Mouse (Mus musculus) heart, postnatal 0 days (tissue): ENCODE measurements around the gene Lcn9. TPM values are rescaled to one million over a fixed set of nuclear protein-coding genes. Genes with fewer than 3 reads are reported as not detected.
A peak's percentile ranks its signal among the peaks of the same experiment; 100 is the strongest.

Experiments used
- ATAC-seq: fragments of 200-750 bp; cut with Nextera tagmentation; 2 replicates; pipeline ENCODE4 v1.8.0; 2017; ENCODE audit warnings: low read depth, moderate number of reproducible peaks, moderate library complexity; ENCODE audit not compliant: insufficient read depth
- DNase-seq: peaks from one replicate; pipeline ENCODE4 v3.0.0-alpha.2; 2016; ENCODE audit warnings: low spot score
- H3K27ac ChIP-seq: fragments of 300-500 bp; sonication (generic); 2 replicates; pipeline ENCODE4 v1.5.1; 2014; ENCODE audit warnings: low read depth, mild to moderate bottlenecking
- H3K27me3 ChIP-seq: fragments of 300-500 bp; sonication (generic); 2 replicates; pipeline ENCODE4 v1.6.1; 2014; ENCODE audit warnings: low read length, mixed read lengths; ENCODE audit not compliant: control insufficient read depth, insufficient read depth
- H3K36me3 ChIP-seq: fragments of 300-500 bp; sonication (generic); replicated peaks from 2 replicates; pipeline ENCODE4 v1.6.1; 2014; ENCODE audit warnings: low read length, mixed read lengths; ENCODE audit not compliant: control insufficient read depth, insufficient read depth
- H3K4me1 ChIP-seq: fragments of 300-500 bp; sonication (generic); 2 replicates; pipeline ENCODE4 v1.6.1; 2014; ENCODE audit warnings: antibody characterized with exemption; ENCODE audit not compliant: control insufficient read depth, insufficient read depth
- H3K4me2 ChIP-seq: fragments of 300-500 bp; sonication (generic); 2 replicates; pipeline ENCODE4 v1.6.1; 2014; ENCODE audit warnings: low read depth, mild to moderate bottlenecking, low read length, moderate library complexity
- H3K4me3 ChIP-seq: fragments of 300-500 bp; sonication (generic); 2 replicates; pipeline ENCODE4 v1.5.1; 2014; ENCODE audit warnings: low read depth, low read length
- H3K9ac ChIP-seq: fragments of 300-500 bp; sonication (generic); replicated peaks from 2 replicates; pipeline ENCODE4 v1.6.1; 2014; ENCODE audit warnings: low read depth, low read length, mixed read lengths
- H3K9me3 ChIP-seq: fragments of 300-500 bp; sonication (generic); replicated peaks from 2 replicates; pipeline ENCODE4 v1.6.1; 2016; ENCODE audit warnings: low read length; ENCODE audit not compliant: control insufficient read depth
- CTCF ChIP-seq: IDR thresholded peaks from 2 replicates; pipeline ENCODE4 v1.5.1; 2016; ENCODE audit warnings: antibody characterized with exemption, control low read depth, low read depth
- EP300 ChIP-seq: IDR thresholded peaks from 2 replicates; pipeline ENCODE4 v1.6.1; 2016; ENCODE audit warnings: antibody characterized with exemption, low read depth
- whole genome bisulfite sequencing: fragments of 180-500 bp; shearing (Covaris S2); extraction: QIAGEN DNeasy Blood & Tissue Kit; methylation state at CpG from one replicate; pipeline ENCODE4 v1.1.7; 2014; 5-methylcytosine and 5-hydroxymethylcytosine counted together
- polyA plus RNA-seq: library from polyadenylated mRNA; unstranded; fragments of >200 nt; fragmentation: Nextera tagmentation; extraction: Ambion mirVana; gene quantifications from 2 replicates; pipeline ENCODE4 v1.2.1, GENCODE M21; 2015
- total RNA-seq: library from RNA; depleted of rRNA; stranded (reverse); fragments of >200 nt; gene quantifications from 2 replicates; pipeline ENCODE4 v1.2.3, GENCODE M21; 2014; ENCODE audit warnings: low replicate concordance; rRNA removed

The Lcn9 gene
- total and polyA plus RNA-seq, 2 experiments from 2014 or later: not detected

GRCm38 (mm10) chr2:25863337-25864131, 40.6 kb downstream of the Lcn9 start, which contains the start of gene Kcnt1:
Gene Kcnt1, plus strand, starts transcription at chr2:25863734.
- peak within 1 kb of the TSS; percentile 39 for H3K4me3 ChIP-seq
- H3K9ac ChIP-seq: no peak within 1 kb of the TSS
- H3K27me3 ChIP-seq: peaks cover 39% of the 10 kb centered on the region
- no peak for TF ChIP-seq CTCF
- no peak for TF ChIP-seq EP300
- peak within 1 kb of the TSS; percentile 67 for H3K4me2 ChIP-seq
- no peak within 1 kb of the TSS for H3K27ac ChIP-seq
- DNase-seq (no peak), ATAC-seq (no peak)
- 1% methylated on average over 31 of the region's 53 CpGs for WGBS
- H3K36me3 ChIP-seq: no peaks in the 10 kb centered on the region
- peaks cover 4% of the 10 kb centered on the region for H3K4me1 ChIP-seq
- H3K9me3 ChIP-seq: no peaks in the 10 kb centered on the region

GRCm38 (mm10) chr2:25864230-25864629, 41.3 kb downstream of the Lcn9 start:
- H3K4me2 ChIP-seq: peak overlapping the region; percentile 67
- WGBS: 7% methylated on average over 18 of the region's 18 CpGs
- H3K27ac ChIP-seq: no peak overlapping the region
- no peaks in the 10 kb centered on the region for H3K36me3 ChIP-seq
- H3K4me3 ChIP-seq: peak overlapping the region; percentile 39; the same call in 1 of the 2 replicates
- DNase-seq: no peak
- no peak overlapping the region for H3K9ac ChIP-seq
- no peak for ATAC-seq
- H3K9me3 ChIP-seq: no peaks in the 10 kb centered on the region
- peaks cover 4% of the 10 kb centered on the region for H3K4me1 ChIP-seq
- H3K27me3 ChIP-seq: peaks cover 39% of the 10 kb centered on the region
- no peak for TF ChIP-seq EP300

DNA sequence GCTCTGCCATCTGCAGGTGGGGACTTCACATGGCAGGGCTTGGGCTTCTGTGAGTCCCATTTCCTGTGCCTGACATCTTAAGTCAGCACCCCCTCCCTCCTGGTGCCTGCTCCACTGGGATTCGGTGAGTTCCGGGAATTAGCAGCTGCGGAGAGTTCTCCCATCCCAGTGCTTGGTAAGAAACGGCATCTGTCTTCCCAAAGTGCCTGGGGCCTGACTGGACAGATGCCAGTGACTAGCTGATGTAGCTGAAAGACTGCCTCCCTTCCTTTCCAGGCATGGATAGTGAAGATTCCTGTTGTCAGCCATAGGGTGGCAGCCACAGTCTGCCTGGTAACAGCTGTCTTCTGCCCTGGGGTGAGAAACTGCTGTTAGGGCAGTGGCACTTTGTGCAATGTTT, 42.5 kb downstream of the Lcn9 start:
- Histone ChIP-seq H3K27ac (no peak overlapping the region), H3K4me2 (no peak overlapping the region), H3K36me3 (no peaks in the 10 kb centered on the region), H3K4me3 (no peak overlapping the region), H3K4me1 (peaks cover 4% of the 10 kb centered on the region), H3K9me3 (no peaks in the 10 kb centered on the region), H3K27me3 (peaks cover 39% of the 10 kb centered on the region), H3K9ac (no peak overlapping the region)
- TF ChIP-seq CTCF (0 out of 2 replicates have a peak, but pooled peaks have one; percentile 13), EP300 (no peak)
- WGBS: 12% methylated on average over 4 of the region's 4 CpGs
- DNase-seq (no peak), ATAC-seq (no peak)

DNA sequence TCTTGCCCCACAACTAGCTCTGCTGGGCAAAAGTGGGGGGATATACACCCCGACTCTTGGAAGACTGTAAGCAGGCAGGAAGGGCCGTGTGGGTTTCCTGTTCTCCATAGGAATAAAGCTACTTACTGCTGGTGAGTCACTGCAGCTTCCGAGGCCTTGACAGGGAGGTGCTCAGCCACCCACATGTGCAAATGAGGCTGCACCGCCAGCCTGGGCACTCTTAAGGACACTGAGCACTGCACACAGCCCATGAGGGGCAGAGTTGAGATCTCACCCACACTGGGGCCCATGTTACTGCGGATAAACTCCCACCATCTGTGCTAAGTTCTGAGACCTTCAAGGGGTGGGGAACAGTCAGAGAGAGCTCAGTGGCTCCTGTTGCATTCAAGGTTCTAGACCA, 43.7 kb downstream of the Lcn9 start:
- Histone ChIP-seq H3K4me2 (no peak overlapping the region), H3K9ac (no peak overlapping the region), H3K9me3 (no peaks in the 10 kb centered on the region), H3K27ac (no peak overlapping the region), H3K4me1 (peaks cover 4% of the 10 kb centered on the region), H3K27me3 (peaks cover 39% of the 10 kb centered on the region), H3K4me3 (no peak overlapping the region), H3K36me3 (no peaks in the 10 kb centered on the region)
- TF ChIP-seq CTCF (no peak), EP300 (no peak)
- DNase-seq (no peak), ATAC-seq (no peak)
- 33% methylated on average over 5 of the region's 5 CpGs for WGBS

Other genes with a start within 250 kb of the Lcn9 start
- 1.7 and 2.0 TPM in 2 replicates for gene Mamdc4, start 248.3 kb upstream of the Lcn9 start, total RNA-seq
- gene Mamdc4, start 248.3 kb upstream of the Lcn9 start, polyA plus RNA-seq: 0.14 and 1.6 TPM in 2 replicates
- 37.9 and 43.3 TPM in 2 replicates for gene Phpt1, start 247.9 kb upstream of the Lcn9 start, total RNA-seq
- gene Phpt1, start 247.9 kb upstream of the Lcn9 start, polyA plus RNA-seq: 248 and 255 TPM in 2 replicates
- not detected in 2 replicates for gene Ajm1, start 241.4 kb upstream of the Lcn9 start, total RNA-seq
- not detected in 2 replicates for gene Ajm1, start 241.4 kb upstream of the Lcn9 start, polyA plus RNA-seq
- 52.1 and 89.9 TPM in 2 replicates for gene Rabl6, start 214.6 kb upstream of the Lcn9 start, total RNA-seq
- gene Rabl6, start 214.6 kb upstream of the Lcn9 start, polyA plus RNA-seq: 28.7 and 30.7 TPM in 2 replicates
- gene Ccdc183, start 205.5 kb upstream of the Lcn9 start, total RNA-seq: not detected in 2 replicates
- 0.22 and 0.23 TPM in 2 replicates for gene Ccdc183, start 205.5 kb upstream of the Lcn9 start, polyA plus RNA-seq
- gene Tmem141, start 201.1 kb upstream of the Lcn9 start, total RNA-seq: 36.6 and 42.3 TPM in 2 replicates
- 36.8 and 38.4 TPM in 2 replicates for gene Tmem141, start 201.1 kb upstream of the Lcn9 start, polyA plus RNA-seq
- gene Fcna, start 195.1 kb upstream of the Lcn9 start, total RNA-seq: 1.4 and 4.8 TPM in 2 replicates
- 1.9 and 3.4 TPM in 2 replicates for gene Fcna, start 195.1 kb upstream of the Lcn9 start, polyA plus RNA-seq
- gene Lcn8, start 170.0 kb upstream of the Lcn9 start, total RNA-seq: not detected in 2 replicates
- gene Lcn8, start 170.0 kb upstream of the Lcn9 start, polyA plus RNA-seq: not detected in 2 replicates
- not detected in 2 replicates for gene Lcn5, start 165.2 kb upstream of the Lcn9 start, total RNA-seq
- gene Lcn5, start 165.2 kb upstream of the Lcn9 start, polyA plus RNA-seq: not detected in 2 replicates
- gene Lcn6, start 146.4 kb upstream of the Lcn9 start, total RNA-seq: not detected in 2 replicates
- gene Lcn6, start 146.4 kb upstream of the Lcn9 start, polyA plus RNA-seq: not detected in 2 replicates
- gene Lcn10, start 140.4 kb upstream of the Lcn9 start, total RNA-seq: not detected in 2 replicates
- not detected in 2 replicates for gene Lcn10, start 140.4 kb upstream of the Lcn9 start, polyA plus RNA-seq
- gene Obp2a, start 123.1 kb upstream of the Lcn9 start, total RNA-seq: not detected in 2 replicates
- gene Obp2a, start 123.1 kb upstream of the Lcn9 start, polyA plus RNA-seq: not detected in 2 replicates
- gene Bmyc, start 116.4 kb upstream of the Lcn9 start, total RNA-seq: 6.3 and 15.9 TPM in 2 replicates
- gene Bmyc, start 116.4 kb upstream of the Lcn9 start, polyA plus RNA-seq: 35.3 and 38.7 TPM in 2 replicates
- gene Obp2b, start 86.1 kb upstream of the Lcn9 start, total RNA-seq: not detected in 2 replicates
- not detected in 2 replicates for gene Obp2b, start 86.1 kb upstream of the Lcn9 start, polyA plus RNA-seq
- not detected in 2 replicates for gene Lcn3, start 57.6 kb upstream of the Lcn9 start, total RNA-seq
- gene Lcn3, start 57.6 kb upstream of the Lcn9 start, polyA plus RNA-seq: not detected in 2 replicates
- not detected in 2 replicates for gene Lcn11, start 46.1 kb upstream of the Lcn9 start, total RNA-seq
- gene Lcn11, start 46.1 kb upstream of the Lcn9 start, polyA plus RNA-seq: not detected in 2 replicates
- not detected in 2 replicates for gene Gm13539, start 40.9 kb upstream of the Lcn9 start, total RNA-seq
- not detected in 2 replicates for gene Gm13539, start 40.9 kb upstream of the Lcn9 start, polyA plus RNA-seq
- gene Glt6d1, start 7.3 kb upstream of the Lcn9 start, total RNA-seq: not detected in 2 replicates
- gene Glt6d1, start 7.3 kb upstream of the Lcn9 start, polyA plus RNA-seq: not detected in 2 replicates
- not detected in 2 replicates for gene Sohlh1, start 24.1 kb downstream of the Lcn9 start, total RNA-seq
- gene Sohlh1, start 24.1 kb downstream of the Lcn9 start, polyA plus RNA-seq: not detected in 2 replicates
- 1.0 TPM in 1 of 2 replicates, not detected in the other for gene Kcnt1, start 40.6 kb downstream of the Lcn9 start, total RNA-seq
- 0.10 and 0.27 TPM in 2 replicates for gene Kcnt1, start 40.6 kb downstream of the Lcn9 start, polyA plus RNA-seq
- 8.9 and 12.7 TPM in 2 replicates for gene Camsap1, start 160.1 kb downstream of the Lcn9 start, total RNA-seq
- gene Camsap1, start 160.1 kb downstream of the Lcn9 start, polyA plus RNA-seq: 5.7 TPM in 2 replicates
- 99.4 and 120 TPM in 2 replicates for gene Ubac1, start 198.6 kb downstream of the Lcn9 start, total RNA-seq
- 119 and 120 TPM in 2 replicates for gene Ubac1, start 198.6 kb downstream of the Lcn9 start, polyA plus RNA-seq